ENCODE assay signal across 28 mouse cellular contexts in the genomic region with DNA sequence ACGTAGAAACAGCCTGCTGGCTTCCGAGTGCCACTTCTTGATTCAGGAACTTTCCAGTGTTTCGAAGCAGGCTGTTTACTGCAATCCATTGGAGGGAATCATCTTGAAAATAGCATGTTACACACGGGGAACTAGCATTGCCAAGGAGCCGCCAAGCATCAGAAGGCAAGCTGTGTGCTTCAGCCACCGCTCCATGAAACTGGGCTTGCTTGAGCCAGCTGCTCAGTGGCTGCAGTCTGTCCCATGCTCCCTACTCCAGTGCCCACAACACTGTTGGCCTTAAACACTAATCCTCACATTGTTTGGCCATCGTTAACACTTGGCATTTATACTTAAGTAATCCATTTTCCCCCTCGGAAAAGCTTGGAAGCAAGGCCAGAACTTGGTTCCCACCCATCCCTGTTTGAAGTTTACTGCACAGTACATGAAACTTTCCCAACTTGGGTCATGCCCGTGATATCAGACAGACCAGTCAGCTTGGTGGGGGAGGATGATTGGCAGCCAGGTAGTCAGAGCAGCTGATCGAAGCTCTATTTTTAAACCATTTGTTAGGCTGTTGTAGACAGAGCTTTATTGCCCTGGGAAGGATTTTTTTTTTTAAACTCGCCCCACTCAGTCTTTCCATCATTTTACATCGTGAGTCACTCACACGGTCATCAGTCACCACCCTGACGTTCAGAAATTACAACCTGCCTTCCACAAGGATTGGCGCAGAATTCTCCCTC. TPM values are rescaled to one million over a fixed set of nuclear protein-coding genes. Genes with fewer than 3 reads are reported as not detected.
A peak's percentile ranks its signal among the peaks of the same experiment; 100 is the strongest.
DNase-seq lines count a peak whose midpoint lies in the region; ATAC-seq and TF ChIP-seq lines count a peak whose summit lies in the region.
"Had no signal": no experiment of that assay in that cellular context is flagged by ENCODE, and none has a peak within 500 bp of the region (broad histone marks: within the 10 kb centered on the region; RNA-seq: fewer than 3 reads in every experiment).

No protein-coding gene starts in this region.

- 71% methylated on average over 15 of the region's 15 CpGs for WGBS in hindbrain, embryonic 16.5 days
- WGBS in hindbrain, embryonic 13.5 days = 78% methylated on average over 15 of the region's 15 CpGs
- WGBS in lung, postnatal 0 days = 84% methylated on average over 15 of the region's 15 CpGs

- H3K4me3 ChIP-seq in hindbrain, embryonic 16.5 days (ENCODE audit: low read length) = no peak overlapping the region
- H3K4me3 ChIP-seq in hindbrain, embryonic 13.5 days = no peak overlapping the region
- H3K4me3 ChIP-seq in lung, postnatal 0 days (ENCODE audit: low read depth, low read length) = no peak overlapping the region
- H3K4me3 ChIP-seq: embryonic facial prominence, embryonic 13.5 days; hindbrain, embryonic 12.5 days; midbrain, embryonic 13.5 days had no signal

- no peak overlapping the region for H3K4me2 ChIP-seq in hindbrain, embryonic 16.5 days (ENCODE audit: low read length)
- H3K4me2 ChIP-seq in hindbrain, embryonic 13.5 days = no peak overlapping the region
- no peak overlapping the region for H3K4me2 ChIP-seq in lung, postnatal 0 days (replicated peaks; ENCODE audit: low read depth, low read length)
- H3K4me2 ChIP-seq: embryonic facial prominence, embryonic 13.5 days; hindbrain, embryonic 12.5 days; midbrain, embryonic 13.5 days had no signal

- peaks cover 25% of the 10 kb centered on the region for H3K4me1 ChIP-seq in hindbrain, embryonic 16.5 days (ENCODE audit: control insufficient read depth, insufficient read depth, low read depth, low read length)
- H3K4me1 ChIP-seq in hindbrain, embryonic 13.5 days (replicated peaks) = peaks cover 40% of the 10 kb centered on the region
- no peaks in the 10 kb centered on the region for H3K4me1 ChIP-seq in lung, postnatal 0 days (ENCODE audit: insufficient read depth, low read depth, low read length)
- H3K4me1 ChIP-seq: embryonic facial prominence, embryonic 13.5 days; midbrain, embryonic 13.5 days had no signal

- no peaks in the 10 kb centered on the region for H3K9me3 ChIP-seq in hindbrain, embryonic 16.5 days (ENCODE audit: control insufficient read depth, low read length)
- H3K9me3 ChIP-seq in hindbrain, embryonic 13.5 days = no peaks in the 10 kb centered on the region
- H3K9me3 ChIP-seq in lung, postnatal 0 days (ENCODE audit: low read length) = no peaks in the 10 kb centered on the region
- H3K9me3 ChIP-seq: embryonic facial prominence, embryonic 13.5 days; hindbrain, embryonic 12.5 days; midbrain, embryonic 13.5 days had no signal

- peak; percentile 63; the same call in 1 of the 2 replicates for ATAC-seq in hindbrain, embryonic 16.5 days
- ATAC-seq in hindbrain, embryonic 13.5 days (ENCODE audit: low FRiP score) = no peak
- no peak for ATAC-seq in lung, postnatal 0 days
- ATAC-seq: forebrain, embryonic 16.5 days; intestine, postnatal 0 days; liver, postnatal 0 days; midbrain, embryonic 13.5 days had no signal

- TF ChIP-seq CTCF in lung, postnatal 0 days (IDR thresholded peaks at IDR 0.05) = no peak

- no peaks in the 10 kb centered on the region for H3K27me3 ChIP-seq in hindbrain, embryonic 16.5 days (replicated peaks; ENCODE audit: control insufficient read depth, insufficient read depth, low read length)
- no peaks in the 10 kb centered on the region for H3K27me3 ChIP-seq in hindbrain, embryonic 13.5 days
- H3K27me3 ChIP-seq in lung, postnatal 0 days (replicated peaks; ENCODE audit: insufficient read depth, low read length) = no peaks in the 10 kb centered on the region
- H3K27me3 ChIP-seq: embryonic facial prominence, embryonic 13.5 days; hindbrain, embryonic 12.5 days; midbrain, embryonic 13.5 days had no signal

- TF ChIP-seq EP300 in lung, postnatal 0 days (IDR thresholded peaks at IDR 0.05) = no peak

- H3K36me3 ChIP-seq in hindbrain, embryonic 16.5 days (ENCODE audit: control insufficient read depth, insufficient read depth, low read length) = peaks cover 5% of the 10 kb centered on the region; the same call in 1 of the 2 replicates
- peaks cover 18% of the 10 kb centered on the region for H3K36me3 ChIP-seq in hindbrain, embryonic 13.5 days
- peaks cover 7% of the 10 kb centered on the region for H3K36me3 ChIP-seq in lung, postnatal 0 days (ENCODE audit: insufficient read depth, low read length)

- peak; percentile 34 to 36 for DNase-seq in heart, adult 18-20 months
- DNase-seq in heart, postnatal 36 days = no peak
- peak; percentile 57 for DNase-seq in NIH3T3 (ENCODE audit: low read depth)
- peak; percentile 24 for DNase-seq in heart, postnatal 4 days
- DNase-seq in lung, postnatal 0 days (ENCODE audit: low spot score) = no peak
- DNase-seq: adrenal gland, adult 2 months; cerebellum, adult 8-10 months; liver, postnatal 0 days; lung, postnatal 14 days; right cerebral cortex, postnatal 25 days; thymus, adult 18-20 months had no signal

- no peak overlapping the region for H3K27ac ChIP-seq in hindbrain, embryonic 16.5 days (ENCODE audit: low read depth, low read length)
- no peak overlapping the region for H3K27ac ChIP-seq in hindbrain, embryonic 13.5 days
- no peak overlapping the region for H3K27ac ChIP-seq in lung, postnatal 0 days (ENCODE audit: low read length)
- H3K27ac ChIP-seq: embryonic facial prominence, embryonic 13.5 days; hindbrain, embryonic 12.5 days; midbrain, embryonic 13.5 days had no signal

- intact Hi-C loops in heart, postnatal 36 days (cut with DNase I) = no loop called here

- H3K9ac ChIP-seq in hindbrain, embryonic 16.5 days (ENCODE audit: low read depth, low read length) = no peak overlapping the region
- no peak overlapping the region for H3K9ac ChIP-seq in hindbrain, embryonic 13.5 days
- no peak overlapping the region for H3K9ac ChIP-seq in lung, postnatal 0 days (replicated peaks; ENCODE audit: low read depth)
- H3K9ac ChIP-seq: embryonic facial prominence, embryonic 13.5 days; hindbrain, embryonic 12.5 days; liver, postnatal 0 days; midbrain, embryonic 13.5 days had no signal

RNA-seq across cellular contexts. Expression of a gene that starts 13.2 kb away (rescaled TPM):
- not detected for total RNA-seq in heart, adult 18-20 months (2021)
- total RNA-seq in heart, postnatal 36 days (2021) = not detected
- not detected in 2 replicates for polyA plus RNA-seq in hindbrain, embryonic 16.5 days (2015; fragmentation: Nextera tagmentation; extraction: Ambion mirVana)
- polyA plus RNA-seq in hindbrain, embryonic 13.5 days (2015; fragmentation: Nextera tagmentation; extraction: Ambion mirVana) = not detected in 2 replicates
- not detected for total RNA-seq in heart, postnatal 4 days (2021)
- 0.13 TPM in 1 of 2 replicates, not detected in the other for polyA plus RNA-seq in lung, postnatal 0 days (2015; fragmentation: Nextera tagmentation; extraction: Ambion mirVana)
- total RNA-seq: adrenal gland, adult 2 months; layer of hippocampus, postnatal 10 days; left cerebral cortex, postnatal 14 days; liver, adult 2 months; megakaryocyte, adult 5-6 weeks had no signal
- polyA plus RNA-seq: adrenal gland, adult 2 months; C2C12; embryonic facial prominence, embryonic 13.5 days; forebrain, embryonic 16.5 days; hindbrain, embryonic 12.5 days; intestine, postnatal 0 days; kidney, embryonic 16.5 days; large intestine, adult 2 months; liver, adult 2 months; liver, postnatal 0 days; midbrain, embryonic 13.5 days; spleen, adult 2 months; stomach, embryonic 14.5 days; urinary bladder, adult 2 months had no signal

RNA-seq across cellular contexts. Expression of a gene that starts 31.3 kb away (rescaled TPM):
- 100 to 1,000 TPM; 111 to 126 TPM for total RNA-seq in heart, adult 18-20 months (2021)
- 100 to 1,000 TPM; 122 to 127 TPM for total RNA-seq in heart, postnatal 36 days (2021)
- polyA plus RNA-seq in hindbrain, embryonic 16.5 days (2015; fragmentation: Nextera tagmentation; extraction: Ambion mirVana) = 16.3 and 22.1 TPM in 2 replicates
- polyA plus RNA-seq in hindbrain, embryonic 13.5 days (2015; fragmentation: Nextera tagmentation; extraction: Ambion mirVana) = 11.7 and 13.3 TPM in 2 replicates
- 10 to 100 TPM; 92.8 to 94.2 TPM for total RNA-seq in heart, postnatal 4 days (2021)
- polyA plus RNA-seq in lung, postnatal 0 days (2015; fragmentation: Nextera tagmentation; extraction: Ambion mirVana) = 12.4 and 12.9 TPM in 2 replicates

RNA-seq across cellular contexts. Expression of a gene that starts 46.4 kb away (rescaled TPM):
- total RNA-seq in heart, adult 18-20 months (2021) = 10 to 100 TPM; 33.6 to 40.1 TPM
- 10 to 100 TPM; 32.7 to 34.4 TPM for total RNA-seq in heart, postnatal 36 days (2021)
- polyA plus RNA-seq in hindbrain, embryonic 16.5 days (2015; fragmentation: Nextera tagmentation; extraction: Ambion mirVana) = 32.5 and 35.0 TPM in 2 replicates
- polyA plus RNA-seq in hindbrain, embryonic 13.5 days (2015; fragmentation: Nextera tagmentation; extraction: Ambion mirVana) = 34.7 and 36.8 TPM in 2 replicates
- total RNA-seq in heart, postnatal 4 days (2021) = 10 to 100 TPM; 26.7 to 27.0 TPM
- polyA plus RNA-seq in lung, postnatal 0 days (2015; fragmentation: Nextera tagmentation; extraction: Ambion mirVana) = 27.3 and 29.0 TPM in 2 replicates

Comparison
In these comparisons a context has a peak if more than half of its experiments do, and no peak if none do; other contexts are left out.
1. DNase-seq: peak in heart, adult 18-20 months (2 of 2), NIH3T3 (single experiment) and heart, postnatal 4 days (single experiment); none in heart, postnatal 36 days (0 of 2) and lung, postnatal 0 days (single experiment).